Mouse (Mus musculus): ENCODE data around the gene Usp24. TPM values are rescaled to one million over a fixed set of nuclear protein-coding genes. Genes with fewer than 3 reads are reported as not detected.

The Usp24 gene
- polyA plus RNA-seq, 1 experiment from 2014 or later: 6.5 TPM

Other genes with a start within 250 kb of the Usp24 start
- gene Pcsk9, start 148.1 kb downstream of the Usp24 start, polyA plus RNA-seq (2015; fragmentation: Nextera tagmentation; extraction: Ambion mirVana): 66.9 and 77.0 TPM in 2 replicates
- gene Bsnd, start 176.1 kb downstream of the Usp24 start, polyA plus RNA-seq (2015; fragmentation: Nextera tagmentation; extraction: Ambion mirVana): not detected in 2 replicates
- 5.4 and 6.5 TPM in 2 replicates for gene Dhcr24, start 244.8 kb downstream of the Usp24 start, polyA plus RNA-seq (2015; fragmentation: Nextera tagmentation; extraction: Ambion mirVana)

All from liver, embryonic 13.5 days (tissue).